Mouse (Mus musculus): ENCODE measurements around the gene Clcn1. TPM values are rescaled to one million over a fixed set of nuclear protein-coding genes. Genes with fewer than 3 reads are reported as not detected.

Clcn1 gene
- total RNA-seq, 2 experiments from 2014 or later: 0.81 to 5.7 TPM

GRCm38 (mm10) chr6:42309816-42310378, 23.4 kb downstream of the Clcn1 start:
- DNase-seq: peak; percentile 15

GRCm38 (mm10) chr6:42310427-42311053, 24.1 kb downstream of the Clcn1 start:
- DNase-seq: no peak

GRCm38 (mm10) chr6:42318293-42318692, 31.8 kb downstream of the Clcn1 start:
- DNase-seq: no peak

GRCm38 (mm10) chr6:42323371-42324066, 37.0 kb downstream of the Clcn1 start:
- no peak for DNase-seq

- DNase-seq: peak; percentile 12
Observed at GRCm38 (mm10) chr6:42324067-42324481, 37.6 kb downstream of the Clcn1 start.

GRCm38 (mm10) chr6:42324482-42325267, 38.2 kb downstream of the Clcn1 start, which contains the start of gene Fam131b:
Fam131b (minus strand) TSS chr6:42324643.
- DNase-seq: peak; percentile 20

- peak; percentile 87 for DNase-seq
Observed at GRCm38 (mm10) chr6:42325268-42325609, 38.8 kb downstream of the Clcn1 start.

- DNase-seq: no peak
Observed at GRCm38 (mm10) chr6:42326509-42326908, 40.0 kb downstream of the Clcn1 start.

GRCm38 (mm10) chr6:42328757-42329156, 42.3 kb downstream of the Clcn1 start:
- no peak for DNase-seq

GRCm38 (mm10) chr6:42330216-42330615, 43.7 kb downstream of the Clcn1 start:
- no peak for DNase-seq

GRCm38 (mm10) chr6:42330946-42331345, 44.5 kb downstream of the Clcn1 start:
- no peak for DNase-seq

GRCm38 (mm10) chr6:42339189-42339588, 52.7 kb downstream of the Clcn1 start:
- DNase-seq: no peak

GRCm38 (mm10) chr6:42339981-42340380, 53.5 kb downstream of the Clcn1 start:
- DNase-seq: no peak

GRCm38 (mm10) chr6:42342171-42342570, 55.7 kb downstream of the Clcn1 start:
- DNase-seq: no peak

GRCm38 (mm10) chr6:42343361-42344120, 57.1 kb downstream of the Clcn1 start:
- no peak for DNase-seq

- DNase-seq: no peak
Observed at GRCm38 (mm10) chr6:42344255-42344654, 57.8 kb downstream of the Clcn1 start.

GRCm38 (mm10) chr6:42348281-42349005, 62.0 kb downstream of the Clcn1 start:
- no peak for DNase-seq

- DNase-seq: peak; percentile 88
Observed at GRCm38 (mm10) chr6:42349006-42349425, 62.5 kb downstream of the Clcn1 start.

- peak; percentile 95 for DNase-seq
Observed at GRCm38 (mm10) chr6:42349426-42350020, 63.0 kb downstream of the Clcn1 start, which contains the start of gene Zyx. Zyx (plus strand) TSS chr6:42349630.

Measured in adrenal gland, postnatal 10 days (tissue).